Mouse (Mus musculus) embryonic facial prominence, embryonic 11.5 days (tissue): Measurements from ENCODE around the gene Samd4b. TPM values are rescaled to one million over a fixed set of nuclear protein-coding genes. Genes with fewer than 3 reads are reported as not detected.
A peak's percentile ranks its signal among the peaks of the same experiment; 100 is the strongest.

ENCODE experiments used
- ATAC-seq: fragments of 200-750 bp; cut with Nextera tagmentation; replicated peaks from 2 replicates; pipeline ENCODE4 v1.8.0; 2017; ENCODE audit warnings: low read depth; ENCODE audit not compliant: insufficient number of reproducible peaks, low FRiP score, low TSS enrichment
- DNase-seq: peaks from one replicate; pipeline ENCODE4 v3.0.0-alpha.2; 2015; ENCODE audit warnings: low spot score
- H3K27ac ChIP-seq: fragments of 300-500 bp; sonication (generic); replicated peaks from 2 replicates; pipeline ENCODE4 v1.5.1; 2014; ENCODE audit warnings: mild to moderate bottlenecking, low read depth, low read length, control low read depth
- H3K27me3 ChIP-seq: fragments of 300-500 bp; sonication (generic); 2 replicates; pipeline ENCODE4 v1.6.1; 2014; ENCODE audit warnings: mild to moderate bottlenecking, low read length, moderate library complexity, mixed read lengths; ENCODE audit not compliant: control insufficient read depth, insufficient read depth
- H3K36me3 ChIP-seq: fragments of 300-500 bp; sonication (generic); replicated peaks from 2 replicates; pipeline ENCODE4 v1.6.1; 2014; ENCODE audit warnings: low read depth, mild to moderate bottlenecking, low read length, moderate library complexity, mixed read lengths; ENCODE audit not compliant: control insufficient read depth, insufficient read depth
- H3K4me1 ChIP-seq: fragments of 300-500 bp; sonication (generic); 2 replicates; pipeline ENCODE4 v1.6.1; 2014; ENCODE audit warnings: low read length, mixed read lengths; ENCODE audit not compliant: control insufficient read depth, insufficient read depth
- H3K4me2 ChIP-seq: fragments of 300-500 bp; sonication (generic); 2 replicates; pipeline ENCODE4 v1.6.1; 2014; ENCODE audit warnings: low read depth, mild to moderate bottlenecking, control low read depth, low read length, moderate library complexity
- H3K4me3 ChIP-seq: fragments of 300-500 bp; sonication (generic); 2 replicates; pipeline ENCODE4 v1.5.1; 2014; ENCODE audit warnings: low read depth, low read length, control low read depth
- H3K9ac ChIP-seq: fragments of 300-500 bp; sonication (generic); replicated peaks from 2 replicates; pipeline ENCODE4 v1.6.1; 2014; ENCODE audit warnings: mild to moderate bottlenecking, control low read depth, low read length
- H3K9me3 ChIP-seq: fragments of 300-500 bp; sonication (generic); replicated peaks from 2 replicates; pipeline ENCODE4 v1.6.1; 2016; ENCODE audit warnings: mild to moderate bottlenecking, low read length, inconsistent platforms, mixed read lengths; ENCODE audit not compliant: control insufficient read depth
- WGBS: fragments of 180-500 bp; shearing (Covaris S2); extraction: QIAGEN DNeasy Blood & Tissue Kit; methylation state at CpG from one replicate; pipeline ENCODE4 v1.1.7; 2014; 5-methylcytosine and 5-hydroxymethylcytosine counted together
- polyA plus RNA-seq: library from polyadenylated mRNA; unstranded; fragments of >200 nt; fragmentation: Nextera tagmentation; extraction: Ambion mirVana; gene quantifications from 2 replicates; pipeline ENCODE4 v1.2.1, GENCODE M21; 2014

Gene Samd4b
- polyA plus RNA-seq, 1 experiment from 2014 or later: 29.4 TPM

DNA sequence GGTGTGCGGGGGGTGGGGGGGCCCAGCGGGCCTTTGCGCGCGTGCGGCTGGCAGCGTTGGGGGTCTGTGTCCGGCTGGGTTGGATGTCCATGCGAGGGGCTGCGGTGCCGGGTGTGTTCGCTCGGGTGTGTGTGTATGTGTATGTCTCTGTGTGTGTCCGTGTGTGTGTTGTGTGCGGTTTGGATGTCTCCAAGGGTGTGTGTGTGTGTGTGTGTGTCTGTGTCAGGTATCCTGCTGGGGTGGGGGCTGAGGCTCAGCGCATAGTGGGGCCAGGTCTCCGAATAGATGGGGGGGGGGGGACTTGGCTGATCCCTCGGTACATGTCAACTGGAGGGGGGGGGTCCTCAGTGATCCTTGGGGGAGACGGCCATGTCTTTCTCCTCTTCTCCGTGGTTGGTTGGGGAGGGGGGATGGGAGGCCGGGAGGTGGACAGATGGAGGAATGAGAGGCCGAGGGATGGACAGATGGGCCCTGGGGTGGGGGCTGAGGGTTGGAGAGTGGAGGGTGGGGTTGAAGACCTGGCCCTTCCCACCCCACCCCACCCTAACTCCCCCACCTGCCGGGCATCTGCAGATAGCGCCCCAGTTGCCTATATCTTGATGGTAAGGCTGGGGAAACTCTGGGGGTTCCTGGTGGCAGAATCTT, 145.5 kb downstream of the Samd4b start:
- Histone ChIP-seq H3K9ac (peak overlapping the region; percentile 93), H3K27me3 (no peaks in the 10 kb centered on the region), H3K36me3 (no peaks in the 10 kb centered on the region), H3K4me3 (peak overlapping the region; percentile 91), H3K27ac (peak overlapping the region; percentile 59; the same call in 1 of the 2 replicates), H3K9me3 (no peaks in the 10 kb centered on the region), H3K4me1 (no peaks in the 10 kb centered on the region), H3K4me2 (peak overlapping the region; percentile 93)
- ATAC-seq (peak; percentile 35; the same call in 1 of the 2 replicates), DNase-seq (no peak)
- 1% methylated on average over 23 of the region's 24 CpGs for WGBS

DNA sequence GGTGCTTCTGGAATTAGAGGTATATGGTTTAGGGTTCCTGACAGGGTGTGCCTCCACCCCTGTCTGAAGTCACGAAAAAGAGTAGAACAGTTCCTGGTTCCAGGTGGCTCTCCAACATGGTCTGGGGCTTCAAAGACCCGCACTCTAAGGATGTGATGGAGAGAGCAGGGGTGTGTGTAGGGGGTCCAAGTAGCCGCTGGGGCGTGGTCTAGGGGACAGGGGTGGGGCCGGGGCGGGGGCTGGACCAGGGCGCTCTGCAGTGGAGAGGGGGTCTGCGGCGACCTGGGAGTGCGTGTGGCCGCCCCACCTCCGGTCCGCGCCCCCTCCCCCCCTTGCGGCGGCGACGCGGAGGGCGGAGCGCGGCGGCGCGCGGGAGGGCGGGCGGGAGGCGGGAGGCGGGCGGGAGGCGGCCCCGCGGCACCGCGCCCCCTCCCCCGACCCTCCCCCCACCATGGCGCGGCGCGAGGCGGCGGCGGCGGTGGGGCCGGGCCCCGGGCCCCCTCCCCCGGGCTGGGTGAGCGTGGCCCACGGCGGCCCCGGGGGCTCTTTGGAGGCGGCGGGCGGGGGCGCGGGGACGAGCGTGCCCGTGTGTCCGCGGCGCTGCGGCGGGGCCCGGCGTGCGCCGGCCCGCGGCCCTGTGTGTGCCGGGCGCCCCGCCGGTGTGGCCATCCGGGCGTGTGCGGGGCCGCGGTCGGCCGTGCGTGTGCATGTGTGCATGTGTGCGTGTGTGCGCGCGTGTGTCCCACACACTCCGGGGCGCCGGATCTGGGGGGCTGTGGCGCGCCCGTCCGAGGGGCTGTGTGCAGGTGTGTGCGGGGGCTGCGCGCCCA, 146.2 kb downstream of the Samd4b start, which contains the start of gene Lrfn1:
Gene Lrfn1 (plus strand): TSS at position 450 of the 830 bp plus-strand sequence.
- H3K9ac ChIP-seq: peak within 1 kb of the TSS; percentile 93
- no peaks in the 10 kb centered on the region for H3K36me3 ChIP-seq
- no peaks in the 10 kb centered on the region for H3K9me3 ChIP-seq
- H3K4me3 ChIP-seq: peak within 1 kb of the TSS; percentile 91
- H3K4me2 ChIP-seq: peak within 1 kb of the TSS; percentile 93
- H3K27ac ChIP-seq: peak within 1 kb of the TSS; percentile 59; the same call in 1 of the 2 replicates
- 2% methylated on average over 19 of the region's 97 CpGs for WGBS
- ATAC-seq: peak; percentile 78
- no peaks in the 10 kb centered on the region for H3K27me3 ChIP-seq
- peak; percentile 63 for DNase-seq
- H3K4me1 ChIP-seq: no peaks in the 10 kb centered on the region

DNA sequence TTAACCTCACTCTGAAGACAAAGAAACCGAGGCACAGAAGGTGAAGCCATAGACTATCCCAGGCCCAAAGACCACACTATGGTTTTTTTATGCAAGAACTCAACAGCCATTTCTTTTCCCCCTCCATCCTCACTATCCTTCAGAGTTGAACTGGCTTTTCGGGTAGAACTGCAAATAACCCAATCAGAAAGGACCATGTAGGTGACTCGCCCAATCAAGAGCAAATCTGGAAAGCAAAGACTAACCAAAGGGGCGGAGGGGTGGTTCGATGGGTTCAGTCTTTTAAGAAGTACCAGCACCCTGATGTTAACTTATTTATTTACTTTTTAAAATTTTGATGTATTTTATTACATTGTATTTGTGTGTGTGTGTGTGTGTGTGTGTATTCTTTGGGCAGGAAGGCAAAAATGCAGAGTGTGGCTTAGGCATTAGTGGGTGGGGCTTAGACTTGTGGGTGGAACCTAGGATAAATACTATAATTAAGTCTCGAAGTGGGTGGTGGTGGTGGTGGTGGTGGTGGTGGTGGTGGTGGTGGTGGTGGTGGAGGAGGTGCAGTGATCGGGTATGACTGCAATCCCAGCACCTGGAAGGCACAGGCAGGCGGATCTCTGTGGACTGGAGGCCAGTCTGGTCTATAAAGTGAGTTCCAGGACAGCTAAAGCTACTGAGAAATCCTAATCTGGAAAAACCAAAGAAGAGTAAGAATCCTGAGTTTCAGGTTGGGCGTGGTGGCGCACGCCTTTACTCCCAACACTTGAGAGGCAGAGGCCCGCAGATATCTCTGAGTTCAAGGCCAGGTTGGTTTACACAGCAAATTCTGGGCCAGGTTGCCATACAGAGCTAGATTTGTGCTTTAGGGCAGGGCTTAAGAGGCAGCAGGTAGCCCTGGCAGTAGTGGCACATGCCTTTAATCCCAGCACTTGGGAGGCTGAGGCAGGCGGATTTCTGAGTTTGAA, 149.8 kb downstream of the Samd4b start:
- H3K27me3 ChIP-seq: no peaks in the 10 kb centered on the region
- no peaks in the 10 kb centered on the region for H3K9me3 ChIP-seq
- no peak overlapping the region for H3K9ac ChIP-seq
- H3K27ac ChIP-seq: no peak overlapping the region
- no peak overlapping the region for H3K4me3 ChIP-seq
- no peaks in the 10 kb centered on the region for H3K36me3 ChIP-seq
- DNase-seq: no peak
- WGBS: 64% methylated on average over 13 of the region's 13 CpGs
- H3K4me2 ChIP-seq: no peak overlapping the region
- H3K4me1 ChIP-seq: no peaks in the 10 kb centered on the region
- no peak for ATAC-seq

DNA sequence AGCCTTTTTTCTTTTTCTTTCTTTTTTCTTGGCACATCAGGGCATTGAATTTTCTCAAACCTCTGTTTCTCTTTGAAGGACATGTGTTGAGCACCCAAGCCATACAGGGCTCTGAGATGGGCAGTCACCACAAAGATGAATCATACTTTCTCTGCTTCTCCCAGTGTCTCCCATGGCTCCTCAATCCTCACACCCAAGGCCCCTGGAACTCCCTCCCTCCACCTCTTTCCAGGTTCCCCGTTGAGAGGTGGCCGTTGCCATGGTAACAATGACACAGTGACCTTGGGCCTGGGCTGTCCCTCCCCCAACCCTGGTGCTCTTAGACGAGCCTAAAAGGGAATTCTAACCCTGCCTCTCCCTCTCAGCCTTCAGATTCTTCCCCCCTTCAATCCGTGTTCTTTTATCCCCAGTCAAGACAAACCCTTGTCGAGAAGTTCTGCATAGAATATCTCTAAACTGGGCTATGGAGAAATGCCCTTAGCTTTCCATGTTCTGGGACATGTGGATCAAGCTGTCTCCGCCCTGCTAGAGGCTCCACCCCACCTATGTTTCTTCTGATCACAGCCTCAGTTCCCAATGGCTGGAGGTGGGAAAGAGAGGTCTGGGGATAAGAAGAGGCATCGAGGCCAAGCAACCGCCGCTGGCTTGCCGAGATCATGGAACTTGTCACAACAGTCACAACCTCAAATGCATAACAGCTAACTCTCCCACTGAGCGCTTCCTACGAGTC, 150.7 kb downstream of the Samd4b start:
- Histone ChIP-seq H3K4me3 (no peak overlapping the region), H3K4me1 (no peaks in the 10 kb centered on the region), H3K27me3 (no peaks in the 10 kb centered on the region), H3K36me3 (no peaks in the 10 kb centered on the region), H3K4me2 (no peak overlapping the region), H3K9ac (no peak overlapping the region), H3K27ac (no peak overlapping the region), H3K9me3 (no peaks in the 10 kb centered on the region)
- peak; percentile 27 for DNase-seq
- ATAC-seq: no peak
- WGBS: 14% methylated on average over 12 of the region's 12 CpGs

DNA sequence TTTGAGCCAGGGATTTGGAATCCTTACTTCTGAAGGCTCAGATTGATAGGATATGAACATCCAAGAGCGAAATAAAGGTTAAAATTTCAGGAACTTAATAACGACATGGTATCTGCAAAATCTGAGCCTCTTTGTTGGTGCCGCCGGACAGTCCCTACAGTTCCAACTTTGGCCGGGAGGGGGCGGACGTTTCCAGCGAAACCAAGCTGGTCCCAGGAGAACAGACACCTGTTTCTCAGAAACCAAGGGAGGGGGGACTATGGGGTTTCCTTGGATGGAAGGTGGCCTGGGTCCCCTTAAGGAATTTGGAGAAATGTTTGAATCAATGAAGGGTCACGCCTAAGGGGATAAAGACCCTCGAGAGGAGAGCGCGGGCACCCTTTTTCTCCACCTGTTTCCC, 151.5 kb downstream of the Samd4b start:
- WGBS: 6% methylated on average over 12 of the region's 12 CpGs
- no peak for ATAC-seq
- Histone ChIP-seq H3K27ac (no peak overlapping the region), H3K9ac (no peak overlapping the region), H3K4me1 (no peaks in the 10 kb centered on the region), H3K4me3 (no peak overlapping the region), H3K36me3 (no peaks in the 10 kb centered on the region), H3K9me3 (no peaks in the 10 kb centered on the region), H3K27me3 (no peaks in the 10 kb centered on the region), H3K4me2 (no peak overlapping the region)
- DNase-seq: peak; percentile 74

DNA sequence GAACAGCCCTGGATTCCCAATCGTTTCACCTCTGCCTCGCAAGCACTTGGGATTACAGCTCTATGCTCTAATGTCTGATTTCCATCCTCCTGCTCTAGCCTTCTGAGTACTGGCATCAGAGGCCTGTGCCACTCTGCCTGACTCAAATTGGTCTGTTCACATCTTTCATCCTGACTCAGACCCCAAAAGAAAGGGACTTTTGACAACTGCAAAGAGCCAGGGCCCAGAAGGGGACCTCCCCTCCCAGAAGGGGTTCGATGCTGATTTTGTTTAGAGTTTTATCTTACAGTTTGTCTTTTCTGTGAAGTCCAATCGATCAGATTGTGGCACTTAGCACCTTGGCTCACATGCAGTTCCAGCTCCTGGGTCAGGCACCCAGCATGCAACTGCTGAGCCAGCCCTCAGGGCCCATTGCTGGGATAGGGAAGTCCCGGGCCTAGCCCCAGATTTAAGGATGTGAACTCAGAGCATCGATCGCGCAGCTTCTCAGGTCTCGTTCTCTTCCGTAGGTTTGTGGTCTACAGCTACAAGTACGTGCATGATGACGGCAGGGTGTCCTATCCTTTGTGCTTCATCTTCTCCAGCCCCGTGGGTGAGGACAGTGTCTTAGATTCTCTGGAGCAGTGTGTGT, 153.5 kb downstream of the Samd4b start:
- H3K9me3 ChIP-seq: no peaks in the 10 kb centered on the region
- H3K4me1 ChIP-seq: no peaks in the 10 kb centered on the region
- H3K27me3 ChIP-seq: no peaks in the 10 kb centered on the region
- H3K36me3 ChIP-seq: no peaks in the 10 kb centered on the region
- no peak overlapping the region for H3K9ac ChIP-seq
- 84% methylated on average over 13 of the region's 13 CpGs for WGBS
- ATAC-seq (no peak), DNase-seq (no peak)
- no peak overlapping the region for H3K4me3 ChIP-seq
- H3K27ac ChIP-seq: no peak overlapping the region
- H3K4me2 ChIP-seq: no peak overlapping the region

DNA sequence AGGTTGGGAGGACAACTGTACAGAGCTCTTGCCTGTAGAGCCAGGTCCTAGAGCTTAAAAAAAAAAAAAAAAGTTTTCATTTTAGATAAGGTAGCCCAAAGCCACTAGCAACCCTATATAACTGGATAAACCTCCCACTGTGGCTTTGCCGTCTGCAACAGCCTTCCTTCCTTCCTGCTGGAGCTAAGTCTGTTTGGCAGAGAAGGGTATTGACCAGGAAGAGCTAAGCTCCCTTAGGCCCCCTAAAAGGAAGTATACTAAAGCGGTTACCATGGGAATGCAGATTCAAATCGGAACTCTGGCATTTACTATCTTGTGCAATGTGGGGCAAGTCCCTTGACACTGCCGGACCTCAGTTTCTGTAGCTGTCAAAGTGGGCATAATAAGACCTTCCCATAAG, 155.3 kb downstream of the Samd4b start:
- no peak for ATAC-seq
- Histone ChIP-seq H3K4me3 (no peak overlapping the region), H3K36me3 (no peaks in the 10 kb centered on the region), H3K9me3 (no peaks in the 10 kb centered on the region), H3K27ac (no peak overlapping the region), H3K9ac (no peak overlapping the region), H3K4me2 (no peak overlapping the region), H3K27me3 (no peaks in the 10 kb centered on the region), H3K4me1 (no peaks in the 10 kb centered on the region)
- no peak for DNase-seq
- WGBS: 61% methylated on average over 4 of the region's 4 CpGs
